Mouse (Mus musculus) cerebellum, adult 18-20 months (tissue): ENCODE measurements around the gene Immp1l.
A peak's percentile ranks its signal among the peaks of the same experiment; 100 is the strongest.

ENCODE experiments used
- DNase-seq, 2 experiments: peaks; one replicate each; pipeline ENCODE4 v3.0.0; 2021

Immp1l gene

DNA sequence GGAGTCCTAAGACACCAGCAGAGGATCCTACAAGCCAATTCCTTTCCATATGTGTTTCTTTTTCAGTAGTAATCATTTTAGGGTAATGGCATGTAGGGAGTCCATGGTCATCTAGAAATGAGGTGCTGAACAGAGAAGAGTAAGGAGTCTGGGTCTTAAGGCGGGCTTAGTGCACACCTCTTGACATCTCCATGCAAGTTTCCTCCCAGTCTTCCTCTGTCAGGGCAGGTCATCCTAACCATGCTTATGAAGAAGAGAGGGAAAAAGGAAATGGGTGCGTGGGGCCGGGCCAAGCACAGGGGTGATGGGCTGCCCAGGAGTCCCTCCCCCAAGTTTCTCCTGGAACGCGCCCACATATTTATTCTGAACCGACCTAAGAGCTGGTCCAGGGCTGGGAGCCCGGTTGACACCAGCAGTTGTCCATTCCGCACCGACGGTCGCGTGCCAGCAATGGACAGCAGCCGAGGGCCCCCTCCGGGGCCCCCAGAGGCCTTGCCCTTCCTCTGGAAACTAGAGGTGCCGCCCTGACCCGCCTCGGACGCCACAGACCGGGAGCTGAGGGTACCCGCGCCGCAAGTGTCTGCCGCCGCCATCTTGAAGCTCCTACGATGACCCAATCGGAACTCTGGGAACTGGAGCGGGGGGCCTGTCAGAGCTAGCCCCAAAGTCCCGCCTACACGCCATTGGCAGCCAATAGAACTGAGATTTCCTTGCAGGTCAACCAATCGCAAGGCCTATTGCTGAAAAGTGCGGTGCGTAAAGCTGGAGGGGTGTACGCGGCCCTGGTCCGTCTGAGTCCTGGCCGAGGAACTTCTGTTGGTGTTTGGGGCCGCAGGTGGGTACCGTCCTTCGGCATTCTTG, at the start of gene Immp1l, which contains the start of gene Elp4:
Immp1l (plus strand) TSS at position 743 of the 861 bp plus-strand sequence.
Elp4 (minus strand) TSS at position 669 of the 861 bp plus-strand sequence.
- peak; percentile 96 to 98 for DNase-seq

DNA sequence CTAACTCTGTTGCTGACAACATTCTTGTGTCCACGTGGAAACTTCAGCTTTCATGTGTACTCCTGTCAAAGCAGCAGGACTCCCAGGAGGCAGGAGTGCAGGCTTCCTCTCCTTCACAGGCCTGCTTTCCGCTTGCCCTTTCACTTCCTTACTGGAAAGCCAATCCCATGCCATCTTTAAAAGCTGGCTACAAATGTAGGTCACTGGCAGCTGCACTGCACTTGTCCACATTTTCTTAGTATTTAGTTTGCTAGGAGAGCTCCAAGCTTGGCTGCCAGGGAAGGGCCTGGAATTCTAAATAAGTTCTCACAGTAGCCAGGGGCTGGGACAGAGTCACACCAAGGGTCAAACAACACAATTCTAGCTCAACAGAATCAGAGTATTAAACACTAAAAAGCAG, 49.7 kb upstream of the Immp1l start:
- peak; percentile 27 to 38 for DNase-seq

DNA sequence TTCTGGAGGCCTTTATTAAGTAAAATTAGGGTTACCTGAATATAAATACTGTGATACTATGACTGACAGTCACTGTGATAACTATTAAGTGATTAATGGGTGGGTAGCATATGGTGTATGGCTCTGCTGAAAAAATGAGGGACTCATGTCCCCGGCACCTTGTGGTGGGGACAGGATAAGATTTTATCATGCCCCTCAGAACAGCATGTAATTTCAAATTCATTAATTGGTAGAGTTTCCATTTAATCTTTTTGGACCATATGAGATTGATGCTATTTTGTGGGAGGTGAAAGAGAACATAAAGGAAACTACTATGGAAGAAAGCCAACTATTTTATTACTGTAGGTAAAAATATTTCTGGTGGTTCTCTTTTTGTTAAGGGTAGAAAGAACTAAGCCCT, 31.0 kb upstream of the Immp1l start:
- no peak for DNase-seq

GRCm38 (mm10) chr2:105890816-105891215, 13.6 kb upstream of the Immp1l start:
- DNase-seq, result no peak

DNA sequence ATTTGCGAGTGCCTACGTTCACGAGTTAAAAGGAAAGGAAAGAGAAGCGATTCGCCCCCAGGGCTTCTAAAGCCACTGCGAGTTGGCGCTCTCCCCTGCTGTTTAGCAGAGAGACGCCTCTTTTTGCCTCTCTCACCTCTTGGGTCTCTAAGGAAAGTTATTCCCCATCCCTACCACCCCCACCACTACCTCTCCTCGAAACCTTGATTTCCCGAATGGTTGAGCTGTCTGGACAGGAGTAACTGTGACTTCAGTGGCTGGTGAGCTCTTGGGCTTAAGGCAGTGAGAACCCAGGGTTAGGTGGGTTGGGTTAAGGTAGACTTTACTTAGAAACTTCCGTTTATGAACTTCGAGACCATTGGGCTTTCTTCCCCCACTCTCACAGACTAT, 314 bp downstream of the Immp1l start:
- no peak for DNase-seq

- peak; percentile 34 to 45 for DNase-seq
Observed at GRCm38 (mm10) chr2:105908351-105908750, 3.9 kb downstream of the Immp1l start.

- no peak for DNase-seq
Observed at GRCm38 (mm10) chr2:105910611-105911010, 6.2 kb downstream of the Immp1l start.

GRCm38 (mm10) chr2:105913655-105914366, 9.4 kb downstream of the Immp1l start:
- no peak for DNase-seq

- DNase-seq, result no peak
Observed at GRCm38 (mm10) chr2:105916671-105917070, 12.2 kb downstream of the Immp1l start.

DNA sequence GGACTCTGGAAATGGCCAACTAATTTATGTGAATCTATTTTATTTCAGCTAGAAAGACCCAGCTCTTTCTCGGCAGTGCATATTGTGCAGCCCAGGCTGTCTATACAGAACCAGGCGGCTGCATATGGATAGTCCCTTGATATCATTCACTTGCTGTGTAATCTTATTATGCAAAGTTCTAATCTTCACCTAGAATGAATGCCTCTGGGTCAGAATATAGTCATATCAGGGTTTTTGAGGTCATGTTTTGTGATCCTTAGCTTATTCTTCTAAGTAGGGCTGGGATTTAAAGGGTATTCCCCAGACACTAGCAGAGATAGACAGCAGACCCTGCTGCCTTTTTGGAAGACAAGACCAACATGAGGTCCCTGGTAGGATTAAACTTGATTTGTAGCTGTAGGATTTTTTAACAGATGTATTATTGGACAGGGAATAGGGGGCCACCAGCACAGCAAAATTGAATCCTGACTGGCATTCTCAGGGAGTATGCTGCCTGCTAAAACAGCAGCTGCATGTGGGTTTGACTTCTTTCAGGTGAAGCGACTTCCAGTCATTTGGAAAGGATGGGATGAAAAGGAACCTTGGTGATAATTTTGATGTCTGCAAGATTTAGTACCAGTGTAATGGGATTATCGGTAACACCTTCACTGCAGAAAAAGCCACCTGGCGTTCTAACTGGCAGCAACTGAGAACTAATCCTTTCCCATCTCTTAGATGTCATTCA, 13.3 kb downstream of the Immp1l start:
- DNase-seq, result no peak

GRCm38 (mm10) chr2:105950131-105950530, 45.7 kb downstream of the Immp1l start:
- DNase-seq, result no peak

GRCm38 (mm10) chr2:105951350-105951940, 47.0 kb downstream of the Immp1l start:
- DNase-seq, result no peak

GRCm38 (mm10) chr2:105953862-105954261, 49.4 kb downstream of the Immp1l start:
- DNase-seq, result no peak

GRCm38 (mm10) chr2:105963447-105963846, 59.0 kb downstream of the Immp1l start:
- no peak for DNase-seq

- no peak for DNase-seq
Observed at GRCm38 (mm10) chr2:105973941-105974340, 69.5 kb downstream of the Immp1l start.

DNA sequence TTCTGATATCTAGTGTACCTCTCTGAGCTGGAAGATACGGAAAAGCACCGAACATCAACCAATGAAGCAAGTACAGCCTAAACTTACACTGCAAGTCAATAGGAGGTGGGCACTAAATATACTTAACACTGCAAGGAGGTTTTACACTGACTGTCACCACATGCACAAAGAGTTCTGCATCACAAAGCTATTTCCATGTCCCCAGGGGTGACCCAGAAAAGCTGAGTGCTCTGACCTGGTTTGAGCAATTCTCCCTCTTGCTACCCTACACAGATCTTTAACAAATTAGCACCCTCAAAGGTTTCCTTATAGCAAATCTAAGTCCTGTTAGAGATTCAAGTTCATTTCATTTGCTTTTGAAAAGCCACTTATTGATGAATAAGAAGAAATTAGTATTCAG, 73.6 kb downstream of the Immp1l start:
- DNase-seq, result peak in 1 of 2 experiments; percentile 17

DNA sequence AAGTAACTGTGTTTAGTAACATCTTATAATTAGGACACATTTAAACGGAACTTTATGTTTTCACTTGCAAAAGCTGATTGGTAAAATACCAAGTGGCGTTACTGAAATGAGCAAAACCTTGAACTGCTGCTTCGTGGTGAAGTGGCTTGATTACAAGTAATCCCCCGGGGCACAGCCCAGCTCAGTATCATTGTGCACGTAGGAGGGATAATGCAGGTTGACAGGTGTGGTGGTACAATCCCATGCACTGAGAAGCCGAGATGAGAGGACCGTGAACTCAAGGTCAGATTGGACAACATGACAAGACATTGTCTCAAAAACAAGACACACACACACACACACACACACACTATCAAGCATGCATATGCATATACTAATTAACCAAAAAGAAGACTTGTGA, 80.8 kb downstream of the Immp1l start:
- no peak for DNase-seq

DNA sequence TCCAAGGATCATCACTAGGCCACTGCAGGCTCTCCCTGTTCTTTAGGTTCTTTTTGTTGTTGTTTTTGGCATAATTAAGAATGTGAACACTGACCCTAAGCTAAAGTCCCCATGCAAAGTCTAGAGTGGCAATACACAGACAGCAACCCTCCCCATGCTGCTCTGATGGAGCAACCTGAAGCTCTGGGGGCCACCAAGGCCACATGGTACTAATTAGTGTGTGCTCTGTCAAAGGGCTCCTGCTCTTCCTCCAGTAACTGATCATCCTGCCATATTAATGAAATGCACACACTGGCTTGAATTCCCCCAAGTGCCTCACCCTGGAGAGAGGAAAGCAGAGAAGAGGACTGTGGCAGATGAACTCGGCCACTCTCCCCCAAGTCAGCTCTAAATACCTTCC, 82.7 kb downstream of the Immp1l start:
- DNase-seq, result no peak

GRCm38 (mm10) chr2:105987999-105988398, 83.6 kb downstream of the Immp1l start:
- DNase-seq, result no peak

- peak; percentile 85 to 90 for DNase-seq
Observed at GRCm38 (mm10) chr2:106002835-106003739, 98.6 kb downstream of the Immp1l start, which contains the start of gene Dnajc24. TSS of gene Dnajc24 (minus strand) at chr2:106003549.

DNA sequence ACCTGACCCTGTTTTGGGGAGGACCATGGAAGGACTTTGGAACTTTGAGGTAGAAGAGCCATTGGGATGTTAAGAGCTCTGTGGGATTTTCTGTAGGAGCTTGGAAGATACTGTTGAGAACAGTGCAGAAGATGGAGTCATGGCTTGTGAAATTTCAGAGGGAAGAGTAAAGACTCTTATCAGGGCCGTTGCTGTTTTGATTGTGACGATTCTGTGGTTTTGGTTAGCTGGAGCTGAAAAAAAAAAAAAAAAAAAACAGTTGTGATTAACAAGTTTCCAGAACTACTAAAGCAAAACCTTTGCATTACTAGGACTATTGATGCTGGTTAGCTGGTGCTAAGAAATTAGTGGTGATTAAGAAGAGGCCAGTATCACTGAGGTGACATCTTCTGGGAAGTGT, 104.0 kb downstream of the Immp1l start:
- DNase-seq, result no peak
